Mouse (Mus musculus) midbrain, embryonic 14.5 days (tissue): ENCODE results near the gene Rcan1. TPM values are rescaled to one million over a fixed set of nuclear protein-coding genes. Genes with fewer than 3 reads are reported as not detected.

Experiments
- ATAC-seq: fragments of 200-750 bp; cut with Nextera tagmentation; 2 replicates; pipeline ENCODE4 v1.8.0; 2017; ENCODE audit warnings: moderate number of reproducible peaks, moderate library complexity; ENCODE audit not compliant: low FRiP score, low TSS enrichment
- DNase-seq: peaks from one replicate; pipeline ENCODE4 v3.0.0-alpha.2; 2015
- H3K27ac ChIP-seq: fragments of 300-500 bp; sonication (generic); replicated peaks from 2 replicates; pipeline ENCODE4 v1.5.1; 2014; ENCODE audit warnings: mild to moderate bottlenecking, low read depth, low read length, moderate library complexity
- H3K27me3 ChIP-seq: fragments of 300-500 bp; sonication (generic); 2 replicates; pipeline ENCODE4 v1.6.1; 2014; ENCODE audit warnings: low read length, control low read depth, mixed read lengths; ENCODE audit not compliant: control insufficient read depth, insufficient read depth
- H3K36me3 ChIP-seq: fragments of 300-500 bp; sonication (generic); 2 replicates; pipeline ENCODE4 v1.6.1; 2014; ENCODE audit warnings: low read length, control low read depth; ENCODE audit not compliant: control insufficient read depth, insufficient read depth
- H3K4me1 ChIP-seq: fragments of 300-500 bp; sonication (generic); 2 replicates; pipeline ENCODE4 v1.6.1; 2014; ENCODE audit warnings: mild to moderate bottlenecking, antibody characterized with exemption, low read length, control low read depth; ENCODE audit not compliant: control insufficient read depth, insufficient read depth
- H3K4me2 ChIP-seq: fragments of 300-500 bp; sonication (generic); 2 replicates; pipeline ENCODE4 v1.6.1; 2014; ENCODE audit warnings: mild to moderate bottlenecking, low read length, moderate library complexity
- H3K4me3 ChIP-seq: fragments of 300-500 bp; sonication (generic); replicated peaks from 2 replicates; pipeline ENCODE4 v1.5.1; 2014; ENCODE audit warnings: low read depth, low read length
- H3K9ac ChIP-seq: fragments of 300-500 bp; sonication (generic); replicated peaks from 2 replicates; pipeline ENCODE4 v1.6.1; 2014; ENCODE audit warnings: mild to moderate bottlenecking, low read length, moderate library complexity
- H3K9me3 ChIP-seq: fragments of 300-500 bp; sonication (generic); 2 replicates; pipeline ENCODE4 v1.6.1; 2016; ENCODE audit warnings: low read length, control low read depth, mixed read lengths; ENCODE audit not compliant: control insufficient read depth
- WGBS: fragments of 180-500 bp; shearing (Covaris S2); extraction: QIAGEN DNeasy Blood & Tissue Kit; methylation state at CpG from one replicate; pipeline ENCODE4 v1.1.7; 2014; 5-methylcytosine and 5-hydroxymethylcytosine counted together
- polyA plus RNA-seq: library from polyadenylated mRNA; unstranded; fragments of >200 nt; fragmentation: Nextera tagmentation; extraction: Ambion mirVana; gene quantifications from 2 replicates; pipeline ENCODE4 v1.2.1, GENCODE M21; 2014

The Rcan1 gene
- polyA plus RNA-seq, 1 experiment from 2014 or later: 71.1 TPM

DNA sequence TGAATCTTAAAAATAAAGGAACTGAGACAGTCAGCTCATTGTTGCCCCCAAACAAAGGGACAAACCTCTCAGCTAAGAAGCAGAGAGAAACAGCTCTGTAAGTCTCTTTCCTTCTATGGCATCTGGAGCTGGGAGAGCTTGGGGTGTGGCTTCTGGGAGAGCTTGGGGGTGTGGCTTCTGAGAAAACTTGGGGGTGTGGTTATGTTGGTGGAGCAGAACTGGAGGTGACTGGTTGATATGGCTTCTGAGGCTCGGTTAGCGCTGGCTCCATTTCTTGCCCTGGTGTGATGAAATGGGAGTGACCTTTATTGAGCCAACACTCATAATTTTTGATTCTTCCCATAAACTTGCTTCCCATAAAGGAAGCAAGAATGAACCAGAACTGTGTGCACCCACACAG, 101.4 kb downstream of the Rcan1 start:
- Histone ChIP-seq H3K36me3 (no peaks in the 10 kb centered on the region), H3K9me3 (no peaks in the 10 kb centered on the region), H3K27me3 (no peaks in the 10 kb centered on the region), H3K4me1 (0 out of 2 replicates have a peak, but pooled peaks cover 7% of the 10 kb centered on the region), H3K27ac (no peak overlapping the region), H3K9ac (no peak overlapping the region), H3K4me3 (no peak overlapping the region), H3K4me2 (no peak overlapping the region)
- WGBS: 62% methylated on average over 2 of the region's 2 CpGs
- ATAC-seq (no peak), DNase-seq (no peak)

GRCm38 (mm10) chr16:92365477-92365876, 105.2 kb downstream of the Rcan1 start:
- DNase-seq: no peak
- no peak for ATAC-seq
- no peaks in the 10 kb centered on the region for H3K9me3 ChIP-seq
- no peak overlapping the region for H3K4me3 ChIP-seq
- no peaks in the 10 kb centered on the region for H3K36me3 ChIP-seq
- H3K4me1 ChIP-seq: no peaks in the 10 kb centered on the region
- H3K9ac ChIP-seq: no peak overlapping the region
- 52% methylated on average over 7 of the region's 7 CpGs for WGBS
- H3K4me2 ChIP-seq: no peak overlapping the region
- H3K27ac ChIP-seq: no peak overlapping the region
- no peaks in the 10 kb centered on the region for H3K27me3 ChIP-seq

- WGBS: 88% methylated on average over 7 of the region's 7 CpGs
- no peaks in the 10 kb centered on the region for H3K9me3 ChIP-seq
- H3K9ac ChIP-seq: no peak overlapping the region
- H3K27ac ChIP-seq: no peak overlapping the region
- 0 out of 2 replicates have a peak, but pooled peaks cover 3% of the 10 kb centered on the region for H3K4me1 ChIP-seq
- no peaks in the 10 kb centered on the region for H3K27me3 ChIP-seq
- DNase-seq (no peak), ATAC-seq (no peak)
- no peak overlapping the region for H3K4me2 ChIP-seq
- no peak overlapping the region for H3K4me3 ChIP-seq
- H3K36me3 ChIP-seq: no peaks in the 10 kb centered on the region
Observed at GRCm38 (mm10) chr16:92360711-92361110, 110.0 kb downstream of the Rcan1 start.

DNA sequence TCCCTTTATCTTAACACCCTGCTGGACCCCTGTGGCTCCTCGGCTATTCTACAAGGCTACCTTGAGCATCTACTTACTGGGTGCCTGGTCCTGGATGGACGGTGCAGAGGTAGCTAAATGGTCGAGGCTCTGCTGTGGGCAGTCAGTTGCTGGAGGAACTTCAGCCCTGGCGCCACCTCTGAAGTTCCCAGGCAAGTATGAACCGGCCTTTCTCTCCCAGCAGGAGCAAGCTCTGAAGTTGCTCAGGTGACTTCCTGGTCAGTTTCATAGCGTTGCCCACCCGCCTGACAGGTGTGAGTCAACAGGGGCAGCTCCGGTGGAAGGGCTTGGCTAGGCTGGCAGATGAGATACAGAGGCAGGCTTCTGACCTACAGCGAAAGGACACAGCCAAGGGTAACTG, 111.4 kb downstream of the Rcan1 start, which contains the start of gene Kcne1:
Kcne1 (minus strand) TSS at position 240 of the 400 bp plus-strand sequence.
- 0 out of 2 replicates have a peak, but pooled peaks cover 3% of the 10 kb centered on the region for H3K4me1 ChIP-seq
- H3K36me3 ChIP-seq: no peaks in the 10 kb centered on the region
- no peak within 1 kb of the TSS for H3K4me2 ChIP-seq
- 67% methylated on average over 9 of the region's 9 CpGs for WGBS
- H3K27me3 ChIP-seq: no peaks in the 10 kb centered on the region
- no peaks in the 10 kb centered on the region for H3K9me3 ChIP-seq
- no peak within 1 kb of the TSS for H3K9ac ChIP-seq
- DNase-seq (no peak), ATAC-seq (no peak)
- no peak within 1 kb of the TSS for H3K4me3 ChIP-seq
- H3K27ac ChIP-seq: no peak within 1 kb of the TSS

- H3K4me2 ChIP-seq: no peak overlapping the region
- ATAC-seq (no peak), DNase-seq (no peak)
- 24% methylated on average over 9 of the region's 9 CpGs for WGBS
- no peak overlapping the region for H3K9ac ChIP-seq
- no peak overlapping the region for H3K27ac ChIP-seq
- 0 out of 2 replicates have a peak, but pooled peaks cover 3% of the 10 kb centered on the region for H3K4me1 ChIP-seq
- no peaks in the 10 kb centered on the region for H3K36me3 ChIP-seq
- H3K9me3 ChIP-seq: no peaks in the 10 kb centered on the region
- H3K27me3 ChIP-seq: no peaks in the 10 kb centered on the region
- H3K4me3 ChIP-seq: no peak overlapping the region
Observed at GRCm38 (mm10) chr16:92358734-92359133, 111.9 kb downstream of the Rcan1 start.

GRCm38 (mm10) chr16:92357566-92357965, 113.1 kb downstream of the Rcan1 start:
- WGBS: 21% methylated on average over 10 of the region's 10 CpGs

DNA sequence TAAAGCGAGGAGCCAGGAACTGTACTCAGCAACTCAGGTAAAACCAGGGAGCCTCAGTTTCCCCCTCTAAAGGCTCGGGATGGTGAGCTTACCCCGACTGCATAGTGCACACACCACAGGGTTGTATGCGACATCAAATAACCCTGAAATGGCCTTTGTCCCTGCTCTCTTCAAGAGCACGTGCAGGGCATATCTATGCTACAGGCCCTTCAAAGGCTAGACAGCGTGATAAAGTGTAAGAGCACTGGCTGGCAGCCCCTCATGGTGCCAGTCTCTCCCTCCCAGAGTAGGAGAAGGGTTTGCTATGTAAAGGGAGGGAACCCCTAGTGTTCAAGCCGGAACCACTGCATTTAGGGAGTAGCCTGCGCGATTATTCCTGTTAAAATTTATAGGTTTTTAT, 113.6 kb downstream of the Rcan1 start:
- DNase-seq (no peak), ATAC-seq (no peak)
- Histone ChIP-seq H3K4me3 (no peak overlapping the region), H3K27me3 (no peaks in the 10 kb centered on the region), H3K4me2 (no peak overlapping the region), H3K9me3 (no peaks in the 10 kb centered on the region), H3K27ac (no peak overlapping the region), H3K9ac (no peak overlapping the region), H3K36me3 (no peaks in the 10 kb centered on the region), H3K4me1 (0 out of 2 replicates have a peak, but pooled peaks cover 3% of the 10 kb centered on the region)
- 64% methylated on average over 9 of the region's 9 CpGs for WGBS

More at GRCm38 (mm10) chr16:92357566-92357965, 113.1 kb downstream of the Rcan1 start:
- H3K27me3 ChIP-seq: no peaks in the 10 kb centered on the region
- no peaks in the 10 kb centered on the region for H3K9me3 ChIP-seq
- H3K4me1 ChIP-seq: 0 out of 2 replicates have a peak, but pooled peaks cover 3% of the 10 kb centered on the region
- H3K27ac ChIP-seq: no peak overlapping the region
- no peak overlapping the region for H3K4me2 ChIP-seq
- no peaks in the 10 kb centered on the region for H3K36me3 ChIP-seq
- no peak overlapping the region for H3K9ac ChIP-seq
- H3K4me3 ChIP-seq: no peak overlapping the region
- DNase-seq (no peak), ATAC-seq (no peak)

DNA sequence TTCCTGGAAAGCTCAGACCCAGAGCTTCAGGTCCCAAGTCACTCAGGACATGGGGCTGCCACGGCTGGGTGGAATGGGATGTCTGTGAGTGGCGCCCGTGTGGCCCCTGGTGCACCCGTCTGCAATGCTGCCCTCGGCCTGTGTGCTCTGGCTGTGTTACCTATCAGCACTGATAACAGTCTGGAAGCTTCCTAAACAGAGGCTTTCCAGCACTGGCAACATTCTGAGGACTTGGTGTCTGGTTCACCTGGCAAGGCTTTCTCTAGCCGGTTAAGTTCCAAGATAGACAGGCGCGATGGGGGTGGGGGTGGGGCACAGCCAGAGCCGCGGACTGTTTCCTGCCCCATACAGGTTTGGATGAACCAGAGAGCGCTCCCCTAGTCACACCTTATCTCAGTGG, 114.7 kb downstream of the Rcan1 start:
- Histone ChIP-seq H3K4me3 (no peak overlapping the region), H3K27me3 (no peaks in the 10 kb centered on the region), H3K4me2 (no peak overlapping the region), H3K9me3 (no peaks in the 10 kb centered on the region), H3K4me1 (0 out of 2 replicates have a peak, but pooled peaks cover 3% of the 10 kb centered on the region), H3K27ac (no peak overlapping the region), H3K9ac (0 out of 2 replicates have a peak overlapping the region, but pooled peaks have one; percentile 4), H3K36me3 (no peaks in the 10 kb centered on the region)
- DNase-seq (no peak), ATAC-seq (no peak)
- 82% methylated on average over 11 of the region's 11 CpGs for WGBS

DNA sequence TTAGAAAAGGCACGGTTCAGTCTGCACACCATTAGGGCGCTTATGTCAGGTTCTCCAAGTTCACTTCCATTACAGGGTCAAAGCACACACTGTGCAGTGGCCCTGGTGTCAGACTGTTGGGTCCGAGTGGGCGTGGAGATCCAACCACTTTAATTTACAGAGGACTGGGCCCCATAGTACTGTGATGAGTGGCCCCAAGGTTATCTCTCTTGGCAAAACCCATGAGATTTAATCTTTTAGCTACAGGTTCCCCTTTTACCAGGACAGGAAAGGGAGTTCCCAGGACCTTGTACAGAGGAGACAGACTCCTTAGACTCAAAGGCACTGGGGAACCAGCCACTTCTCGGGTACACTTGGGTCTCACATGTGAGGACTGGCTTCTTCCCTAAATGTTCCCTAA, 115.3 kb downstream of the Rcan1 start:
- no peak overlapping the region for H3K4me3 ChIP-seq
- H3K4me2 ChIP-seq: no peak overlapping the region
- no peak overlapping the region for H3K27ac ChIP-seq
- H3K9ac ChIP-seq: no peak overlapping the region
- WGBS: 87% methylated on average over 5 of the region's 5 CpGs
- no peaks in the 10 kb centered on the region for H3K36me3 ChIP-seq
- DNase-seq: no peak
- no peaks in the 10 kb centered on the region for H3K9me3 ChIP-seq
- 0 out of 2 replicates have a peak, but pooled peaks cover 3% of the 10 kb centered on the region for H3K4me1 ChIP-seq
- no peaks in the 10 kb centered on the region for H3K27me3 ChIP-seq
- no peak for ATAC-seq
